Mouse (Mus musculus) frontal cortex, adult (tissue): ENCODE results near the gene Zbtb24.
"Not testable (repeated sequence)": the region's sequence is repeated elsewhere in the genome, so short reads cannot be mapped to it uniquely, and the experiment has no call there.

Source experiments
- ATAC-seq: cut with Nextera tagmentation; 2 replicates; pipeline ENCODE4 v1.9.2; 2017; ENCODE audit warnings: mild to moderate bottlenecking, moderate library complexity, mixed read lengths; ENCODE audit not compliant: low TSS enrichment

Zbtb24 gene

GRCm38 (mm10) chr10:41450137-41450670 is at the start of gene Zbtb24:
Gene Zbtb24, plus strand, starts transcription at chr10:41450383.
- ATAC-seq = peak; percentile 94

- no peak for ATAC-seq
These were observed 49.1 kb upstream of the Zbtb24 start for GRCm38 (mm10) chr10:41401097-41401496.

GRCm38 (mm10) chr10:41403364-41403763 is 46.8 kb upstream of the Zbtb24 start:
- no peak for ATAC-seq

- peak; percentile 91 for ATAC-seq
These were observed 46.1 kb upstream of the Zbtb24 start for GRCm38 (mm10) chr10:41403893-41404612.

- ATAC-seq = not testable (repeated sequence)
These were observed 40.0 kb upstream of the Zbtb24 start for GRCm38 (mm10) chr10:41410176-41410575.

- not testable (repeated sequence) for ATAC-seq
These were observed 39.4 kb upstream of the Zbtb24 start for GRCm38 (mm10) chr10:41410821-41411220.

- not testable (repeated sequence) for ATAC-seq
These were observed 36.7 kb upstream of the Zbtb24 start for GRCm38 (mm10) chr10:41413471-41413870.

- ATAC-seq = not testable (repeated sequence)
These were observed 34.8 kb upstream of the Zbtb24 start for GRCm38 (mm10) chr10:41415368-41415767.

- no peak for ATAC-seq
These were observed 29.5 kb upstream of the Zbtb24 start for GRCm38 (mm10) chr10:41420496-41421200.

- ATAC-seq = no peak
These were observed 26.5 kb upstream of the Zbtb24 start for GRCm38 (mm10) chr10:41423681-41424080.

- no peak for ATAC-seq
These were observed 23.8 kb upstream of the Zbtb24 start for GRCm38 (mm10) chr10:41426368-41426767.

- ATAC-seq = no peak
These were observed 15.6 kb upstream of the Zbtb24 start for GRCm38 (mm10) chr10:41434624-41435023.

GRCm38 (mm10) chr10:41435141-41435540 is 15.0 kb upstream of the Zbtb24 start:
- ATAC-seq = no peak

- ATAC-seq = no peak
These were observed 2.0 kb upstream of the Zbtb24 start for GRCm38 (mm10) chr10:41448216-41448615.

- peak; percentile 84 for ATAC-seq
These were observed 499 bp upstream of the Zbtb24 start for GRCm38 (mm10) chr10:41449684-41450083.

GRCm38 (mm10) chr10:41450780-41451522 is 768 bp downstream of the Zbtb24 start:
- no peak for ATAC-seq

GRCm38 (mm10) chr10:41451656-41452055 is 1.5 kb downstream of the Zbtb24 start:
- ATAC-seq = no peak

GRCm38 (mm10) chr10:41452791-41453190 is 2.6 kb downstream of the Zbtb24 start:
- ATAC-seq = no peak

- no peak for ATAC-seq
These were observed 9.8 kb downstream of the Zbtb24 start for GRCm38 (mm10) chr10:41459990-41460389.

GRCm38 (mm10) chr10:41460501-41460900 is 10.3 kb downstream of the Zbtb24 start:
- ATAC-seq = no peak

GRCm38 (mm10) chr10:41461057-41461722 is 11.0 kb downstream of the Zbtb24 start:
- ATAC-seq = peak; percentile 83
